Mouse (Mus musculus) retina, adult 2 months (tissue): ENCODE measurements around the gene Gpr65.
A peak's percentile ranks its signal among the peaks of the same experiment; 100 is the strongest.
"Not testable (repeated sequence)": the region's sequence is repeated elsewhere in the genome, so short reads cannot be mapped to it uniquely, and the experiment has no call there.

Experiments used
- DNase-seq: peaks from one replicate; pipeline ENCODE4 v3.0.0-alpha.2; 2012; ENCODE audit warnings: low read depth, low spot score

The Gpr65 gene

DNA sequence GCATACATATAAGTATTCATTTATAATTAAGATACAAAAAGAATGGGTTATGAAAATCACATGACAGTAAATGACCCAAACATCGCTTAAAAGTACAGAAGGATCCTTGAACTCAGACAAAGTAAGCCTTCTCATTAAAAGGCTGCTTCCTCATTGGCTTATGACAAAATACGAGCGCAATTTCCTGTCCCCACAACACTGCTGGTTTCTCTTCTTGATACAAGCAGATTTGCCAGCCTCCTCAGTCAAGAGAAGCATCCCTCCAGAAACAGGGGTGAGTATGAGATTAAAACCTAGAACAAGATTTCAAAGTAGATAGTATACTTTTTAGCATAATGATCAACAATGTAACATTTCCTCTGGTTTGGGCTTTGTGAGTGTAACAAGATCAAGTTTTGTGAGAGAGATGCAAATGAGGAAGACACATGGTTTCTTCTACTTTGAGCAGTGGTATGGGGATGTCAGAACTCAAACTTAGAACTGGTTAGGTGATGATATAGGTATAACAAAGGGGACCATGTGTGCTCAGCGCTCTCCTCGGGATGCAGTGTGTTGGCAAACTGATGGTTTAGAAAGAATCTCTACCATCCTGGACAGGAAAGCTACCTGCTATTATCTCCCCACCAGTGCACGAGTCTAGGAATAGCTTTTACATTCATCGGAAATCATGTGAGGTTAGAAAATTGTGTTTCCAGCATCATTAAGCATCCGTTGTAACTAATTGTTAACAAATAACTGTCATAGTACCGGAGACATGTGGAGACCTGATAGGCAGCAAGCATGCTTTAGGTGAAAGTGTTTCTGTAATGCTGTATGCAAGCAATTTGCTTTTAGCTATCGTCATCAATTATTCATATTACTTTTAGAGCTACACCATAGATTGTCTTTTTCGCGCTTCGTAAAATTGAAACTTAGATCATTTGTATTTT, at the start of gene Gpr65:
Gene Gpr65 (plus strand): TSS at position 195 of the 929 bp plus-strand sequence.
- no peak for DNase-seq

DNA sequence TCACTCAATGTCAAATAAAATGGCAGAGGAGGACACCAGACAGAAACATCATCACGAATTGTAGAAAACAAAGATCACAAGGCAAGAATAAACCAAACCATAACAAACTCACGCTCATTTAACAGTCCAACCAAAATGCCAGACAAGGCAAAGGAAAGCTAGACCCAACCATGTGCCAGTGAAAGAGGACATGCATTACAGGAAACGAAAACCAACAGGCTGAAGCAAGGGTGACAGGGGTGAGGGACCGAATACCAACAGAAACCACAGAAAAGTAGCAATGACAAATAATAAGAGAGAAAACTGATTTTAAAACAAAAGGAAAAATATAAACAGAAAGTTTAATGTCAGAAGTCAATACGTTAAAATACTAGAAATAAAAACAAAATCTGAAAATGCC, 45.1 kb upstream of the Gpr65 start:
- no peak for DNase-seq

DNA sequence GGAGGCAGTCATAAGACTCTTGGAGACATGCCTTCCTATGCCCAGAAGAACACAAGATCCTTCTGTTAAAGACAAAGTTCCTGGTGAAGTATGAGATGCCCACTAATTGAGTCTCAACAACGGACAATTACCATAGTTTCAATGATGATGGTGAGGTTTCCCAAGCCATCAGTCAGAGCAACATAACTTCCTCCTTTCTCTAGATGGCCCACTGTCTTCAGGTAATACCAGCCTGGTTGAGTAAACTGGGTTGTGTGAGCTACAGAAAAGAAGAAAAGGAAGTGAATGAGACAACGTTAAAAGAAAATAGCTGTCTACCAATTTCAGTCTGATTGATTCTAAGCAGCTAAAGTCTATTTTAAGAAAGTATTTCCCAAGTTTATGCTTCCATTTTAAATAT, 41.4 kb upstream of the Gpr65 start:
- no peak for DNase-seq

DNA sequence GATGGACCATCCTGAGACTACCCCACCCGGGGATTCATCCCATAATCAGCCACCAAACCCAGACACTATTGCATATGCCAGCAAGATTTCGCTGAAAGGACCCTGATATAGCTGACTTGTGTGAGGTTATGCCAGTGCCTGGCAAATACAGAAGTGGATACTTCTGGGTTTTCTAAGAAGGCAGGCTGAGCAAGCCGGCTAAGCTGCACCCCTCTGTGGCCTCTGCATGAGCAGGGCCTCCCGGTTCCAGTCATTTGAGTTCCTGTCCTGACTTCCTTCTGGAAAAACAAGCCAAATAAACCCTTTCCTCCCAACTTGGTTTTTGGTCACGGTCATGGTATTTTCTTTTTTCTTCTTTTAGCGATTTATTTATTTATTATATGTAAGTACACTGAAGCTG, 30.0 kb upstream of the Gpr65 start:
- not testable (repeated sequence) for DNase-seq

DNA sequence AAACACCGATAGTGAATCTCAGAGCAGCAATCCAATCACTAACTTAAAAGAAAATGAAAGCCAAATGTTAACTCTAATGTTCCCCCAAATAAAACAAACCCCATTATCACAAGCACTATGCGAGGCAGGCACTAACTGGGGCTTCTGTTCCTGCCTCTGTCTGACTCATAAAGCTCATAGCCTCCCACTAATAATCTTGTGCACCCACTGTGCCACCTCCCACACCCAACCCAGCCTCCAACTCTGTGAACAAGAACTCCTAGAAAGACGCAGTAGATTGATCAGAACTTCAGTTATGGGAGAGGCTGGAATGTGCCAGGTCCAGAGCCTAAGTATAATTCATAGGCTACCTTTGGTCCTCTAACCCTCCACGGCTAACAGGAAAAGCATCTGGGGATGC, 24.3 kb upstream of the Gpr65 start:
- DNase-seq = no peak

DNA sequence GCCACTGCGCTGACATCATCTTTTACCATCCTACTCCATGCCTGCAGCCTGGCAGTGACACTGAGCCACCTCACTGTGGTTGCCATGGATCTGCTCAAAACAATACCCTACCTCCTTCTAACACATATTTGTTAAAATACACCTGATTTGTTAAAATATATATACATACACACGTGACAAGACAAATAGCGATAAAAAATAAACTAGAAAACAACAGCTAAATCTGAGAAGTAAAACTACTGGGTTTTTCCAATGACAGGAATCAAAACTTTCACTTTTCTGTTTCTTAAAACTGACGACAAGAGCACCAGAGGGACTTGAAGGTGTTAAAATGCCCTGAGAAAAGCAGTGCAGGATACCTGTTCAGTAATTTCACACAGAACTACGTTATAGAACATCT, 23.6 kb upstream of the Gpr65 start:
- no peak for DNase-seq

DNA sequence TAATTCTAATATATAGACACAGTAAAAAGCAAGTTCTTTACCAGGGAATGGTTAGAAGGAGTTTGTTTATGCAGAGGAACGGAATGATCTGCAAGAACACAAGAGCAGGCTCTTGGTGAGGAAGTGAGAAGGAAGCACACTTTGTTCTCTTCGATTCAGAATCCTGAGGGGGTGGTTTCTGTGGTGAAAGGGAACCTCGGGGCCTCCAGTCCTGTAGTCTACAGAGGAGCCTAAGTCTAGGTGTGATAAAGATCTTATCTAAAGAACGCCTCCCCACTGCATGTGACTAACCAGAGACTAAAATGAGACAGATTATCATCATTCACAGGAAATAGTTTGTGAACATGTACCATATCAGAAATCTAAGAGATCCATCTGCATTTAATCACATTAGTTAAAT, 21.6 kb upstream of the Gpr65 start:
- no peak for DNase-seq

DNA sequence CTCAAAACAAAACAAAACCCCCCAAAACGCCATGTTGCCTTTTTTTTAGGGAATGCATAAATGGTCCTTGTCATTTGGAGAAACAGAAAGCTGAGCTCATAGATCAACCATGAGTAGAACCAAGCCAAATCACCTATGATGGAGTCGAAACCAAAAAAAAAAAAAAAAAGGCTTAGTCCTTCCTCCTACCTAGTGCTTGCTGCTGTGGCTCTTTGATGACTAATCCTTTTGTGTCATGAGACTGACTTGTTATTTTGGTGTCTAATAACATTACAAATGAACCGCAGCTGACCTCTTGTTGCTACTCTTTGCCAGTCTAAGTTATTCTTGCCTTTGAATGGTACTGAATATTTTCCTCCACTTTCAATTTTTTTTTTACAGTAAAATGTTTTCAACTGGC, 18.8 kb upstream of the Gpr65 start:
- DNase-seq = no peak

DNA sequence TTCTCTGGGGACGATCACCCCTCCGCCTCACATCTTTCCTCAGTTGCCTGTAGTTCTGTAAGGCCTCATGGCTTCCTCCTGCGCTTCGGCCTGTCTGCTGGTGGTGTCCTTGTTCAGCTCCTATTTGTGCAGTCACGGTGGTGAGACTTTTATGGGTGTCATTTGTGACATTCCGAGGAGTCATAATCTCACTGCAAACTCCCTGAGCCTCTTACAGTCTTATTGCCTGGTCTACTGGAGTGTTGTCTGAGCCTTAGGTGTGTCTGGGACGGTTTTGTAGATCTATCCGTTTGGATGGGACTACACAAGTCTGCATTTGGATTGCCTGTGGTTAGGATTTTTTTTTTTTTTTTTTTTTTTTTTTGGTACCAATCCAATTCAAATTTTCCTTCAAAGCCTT, 18.1 kb upstream of the Gpr65 start:
- DNase-seq = no peak

DNA sequence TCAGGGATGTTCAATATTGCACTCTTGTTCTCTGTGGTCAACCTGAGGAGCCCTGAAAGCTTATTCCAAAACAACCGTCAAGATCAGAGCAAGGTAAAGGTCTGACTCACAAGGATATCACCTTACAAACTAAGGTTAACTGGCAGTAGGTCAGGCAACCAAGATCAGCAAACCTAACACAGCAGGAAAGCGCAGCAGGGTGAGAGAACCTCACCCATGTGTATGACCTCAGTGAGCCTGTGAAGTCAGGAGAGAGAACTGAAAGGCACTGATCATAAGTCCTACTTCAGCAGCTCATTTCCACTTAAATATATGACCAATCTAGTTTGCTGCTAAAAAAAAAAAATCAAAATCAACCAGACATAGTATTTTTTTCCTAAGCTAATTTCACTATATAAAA, 16.0 kb upstream of the Gpr65 start:
- no peak for DNase-seq

DNA sequence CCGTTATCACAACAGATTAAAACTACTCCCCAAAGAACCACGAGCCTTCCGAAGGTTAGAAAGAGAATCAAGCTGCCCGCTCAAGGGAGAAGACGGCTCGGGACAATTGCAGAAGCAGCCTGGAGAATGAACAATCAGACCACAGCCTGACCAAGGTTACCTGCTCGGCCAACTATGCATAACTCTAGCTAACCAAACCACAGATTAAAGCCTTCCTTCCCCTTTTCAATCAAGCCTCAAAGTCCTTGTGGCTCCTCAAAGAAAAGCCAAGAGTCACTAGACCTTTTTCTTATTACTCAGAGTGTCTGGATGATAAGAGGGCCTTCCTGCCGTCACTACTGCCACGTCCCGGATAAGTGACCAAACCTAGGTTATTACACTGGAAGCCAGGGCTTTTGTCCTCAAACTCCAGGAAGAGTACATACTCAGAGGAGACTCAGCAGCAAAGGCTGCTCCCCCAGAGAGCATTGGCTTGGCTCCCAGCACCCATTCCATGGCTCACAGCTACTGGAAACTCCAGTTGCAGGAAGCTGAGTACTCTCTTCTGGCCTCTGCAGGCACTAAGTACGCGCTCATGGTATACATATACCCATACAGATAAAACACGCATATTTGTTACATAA, 13.0 kb upstream of the Gpr65 start:
- no peak for DNase-seq

DNA sequence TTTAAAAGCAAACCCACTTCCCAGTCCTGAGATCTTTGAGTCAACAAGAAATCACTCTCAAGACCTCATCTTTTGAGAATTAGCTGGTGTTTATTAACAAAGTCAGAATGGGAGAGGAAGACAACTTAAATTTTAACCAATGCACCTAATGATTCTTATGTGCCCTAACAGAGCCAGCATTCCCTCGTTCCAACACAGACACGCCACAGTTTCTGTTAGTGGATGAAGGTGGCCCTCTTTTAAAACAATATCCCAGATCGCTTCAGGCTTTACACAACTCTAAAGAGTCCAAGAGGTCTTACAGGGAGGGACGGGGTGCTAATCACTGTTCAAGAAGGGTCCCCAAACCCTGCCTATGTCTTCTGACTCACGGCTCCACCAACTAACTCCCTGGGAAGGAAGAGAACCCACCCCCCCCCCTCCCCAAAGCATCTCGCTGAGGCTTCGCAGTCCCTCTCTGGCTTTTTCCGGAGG, 10.0 kb upstream of the Gpr65 start:
- DNase-seq = peak; percentile 3

DNA sequence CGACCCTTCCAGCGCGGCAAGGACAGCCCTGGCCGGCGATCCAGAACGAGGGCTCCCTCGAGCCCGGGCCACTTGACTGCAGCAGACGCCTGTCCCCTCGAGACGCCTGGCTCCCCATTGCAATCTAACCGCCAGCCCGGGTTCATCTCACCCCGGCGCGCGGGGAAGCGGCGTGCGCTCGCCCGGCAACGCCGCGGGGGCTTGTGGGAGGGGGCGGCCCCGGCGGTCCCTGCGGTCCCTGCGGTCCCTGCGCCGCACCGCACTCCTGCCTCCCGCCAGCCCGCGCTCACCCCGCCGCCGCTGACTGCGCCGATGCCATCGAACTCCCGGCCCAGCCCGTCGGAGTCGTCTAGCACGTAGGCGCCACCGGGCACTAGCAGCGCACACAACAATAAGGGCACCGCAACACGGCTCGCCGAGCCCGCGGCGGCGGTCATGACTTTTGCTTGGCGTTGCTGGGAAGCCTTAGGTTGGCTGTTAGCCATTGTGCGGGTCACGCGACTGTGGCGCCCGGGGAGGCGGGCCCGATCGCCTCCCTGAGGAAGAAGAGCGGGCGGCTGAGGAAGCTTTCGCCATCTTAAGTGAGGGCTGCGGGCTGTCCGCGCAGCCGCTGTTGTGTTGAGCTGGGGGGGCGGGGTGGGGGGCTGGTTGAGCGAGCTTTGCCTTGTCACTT, 9.5 kb upstream of the Gpr65 start, which contains the start of gene Galc:
Gene Galc (minus strand): TSS at position 615 of the 673 bp plus-strand sequence.
- DNase-seq = peak; percentile 80

DNA sequence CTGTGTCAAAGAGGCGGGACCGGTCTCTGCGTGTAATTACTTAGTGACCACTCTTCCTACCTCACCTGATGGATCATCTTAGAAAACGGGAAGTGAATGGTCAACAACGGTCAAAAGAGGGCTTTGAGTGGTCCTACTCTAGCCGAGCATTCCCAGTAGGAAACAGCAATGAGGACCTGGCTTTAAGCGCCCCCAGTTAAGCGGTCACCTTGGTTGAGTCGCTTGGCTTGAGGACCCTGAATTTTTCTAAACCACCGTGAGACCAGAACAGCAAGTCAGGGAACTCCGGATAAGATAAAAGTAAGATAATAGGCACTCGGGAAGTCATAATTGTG, 8.9 kb upstream of the Gpr65 start:
- DNase-seq = no peak

DNA sequence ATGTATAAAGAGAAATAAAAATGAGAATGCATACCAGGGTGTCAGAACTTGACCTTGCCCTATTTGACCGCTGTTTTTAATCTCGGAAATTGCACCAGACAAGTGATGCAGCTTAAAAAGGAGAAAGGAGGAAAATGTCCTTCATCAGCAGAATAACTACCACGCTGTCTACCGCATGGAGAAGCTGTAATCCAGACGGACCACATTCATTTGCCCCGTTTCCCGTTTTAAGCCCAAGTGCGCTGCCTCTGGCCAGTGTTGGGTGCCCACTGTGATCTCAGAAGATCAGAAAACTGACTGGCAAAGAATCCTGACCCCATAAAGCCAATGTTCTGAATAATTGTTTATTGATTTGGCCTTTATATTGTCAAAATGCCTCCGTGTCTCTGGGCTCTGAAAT, 2.7 kb upstream of the Gpr65 start:
- no peak for DNase-seq

DNA sequence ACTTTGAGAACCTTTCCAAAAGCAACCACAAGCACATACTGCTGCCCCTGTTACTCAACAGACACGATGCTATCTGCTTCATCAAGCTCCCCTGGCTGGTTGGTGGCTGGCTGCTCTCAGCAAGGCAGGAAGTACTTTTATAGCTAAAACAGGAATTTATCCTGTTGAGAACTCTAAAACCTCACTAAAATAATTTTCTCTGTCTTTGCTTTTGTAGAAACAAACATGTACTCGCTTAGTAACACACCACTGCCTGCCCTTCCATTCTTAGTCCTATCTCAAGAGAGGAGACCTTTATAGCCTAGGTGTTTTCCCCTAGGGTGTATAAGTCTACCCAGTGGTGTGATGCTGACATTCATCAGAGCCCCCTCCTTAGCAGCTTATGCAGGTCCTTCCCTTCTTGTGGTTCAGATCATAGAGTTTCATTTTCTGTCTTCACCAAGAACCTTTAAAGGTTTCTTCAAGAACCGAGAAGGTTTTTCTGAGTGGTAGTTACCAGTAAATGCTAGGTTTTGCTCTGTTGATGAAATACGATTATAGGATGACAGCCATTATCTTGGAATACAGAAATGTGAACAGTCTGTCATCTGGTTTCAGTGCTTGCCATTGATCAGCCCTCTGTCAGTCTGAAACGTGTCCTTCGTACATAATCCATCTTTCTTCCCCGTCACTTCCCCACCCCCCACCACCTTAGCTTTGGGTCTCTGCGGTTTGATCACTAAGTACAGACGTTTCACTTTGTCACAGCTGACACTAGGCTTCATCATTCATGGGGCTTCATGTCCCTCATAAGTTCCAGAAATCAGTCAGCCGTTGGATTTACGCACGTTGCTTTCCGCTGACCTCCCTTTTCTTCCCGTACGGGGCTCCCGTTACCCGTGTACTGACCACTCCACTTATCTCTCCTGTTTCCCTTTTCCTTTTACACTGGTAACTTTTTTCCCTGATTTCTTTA, 1.6 kb downstream of the Gpr65 start:
- no peak for DNase-seq

DNA sequence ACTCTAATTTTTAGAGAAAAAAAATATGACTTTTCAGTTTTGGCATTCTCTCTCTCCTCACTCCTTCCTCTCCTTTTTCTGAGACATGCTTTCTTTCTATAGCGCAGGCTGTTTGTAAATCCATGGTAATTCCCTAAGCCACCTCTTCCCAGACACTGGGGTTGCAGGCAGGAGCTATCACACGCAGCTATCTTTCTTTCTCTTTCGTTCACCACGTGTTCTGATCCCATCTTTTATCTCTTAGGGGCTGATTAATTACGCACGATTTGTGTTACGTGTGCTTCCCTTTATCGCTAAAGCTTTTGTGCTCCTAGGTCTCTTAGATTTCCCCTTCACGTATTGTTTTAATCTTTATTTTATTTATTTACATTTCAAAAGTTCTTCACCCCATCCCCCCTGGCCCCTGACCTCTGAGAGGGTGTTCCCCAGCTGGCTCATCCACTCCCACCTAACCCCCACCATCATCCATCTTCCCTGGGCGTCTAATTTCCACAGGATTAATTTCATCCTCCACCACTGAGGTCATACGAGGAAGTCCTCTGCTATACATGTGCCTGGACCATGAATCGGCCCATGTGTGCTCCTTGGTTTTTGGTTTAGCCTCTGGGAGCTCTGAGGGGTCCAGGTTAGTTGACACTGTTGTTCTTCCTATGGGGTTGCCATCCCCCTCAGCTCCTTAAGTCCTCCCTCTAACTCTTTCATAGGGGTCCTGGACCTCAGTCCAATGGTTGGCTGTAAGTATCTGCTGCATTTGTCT, 2.6 kb downstream of the Gpr65 start:
- DNase-seq = no peak

DNA sequence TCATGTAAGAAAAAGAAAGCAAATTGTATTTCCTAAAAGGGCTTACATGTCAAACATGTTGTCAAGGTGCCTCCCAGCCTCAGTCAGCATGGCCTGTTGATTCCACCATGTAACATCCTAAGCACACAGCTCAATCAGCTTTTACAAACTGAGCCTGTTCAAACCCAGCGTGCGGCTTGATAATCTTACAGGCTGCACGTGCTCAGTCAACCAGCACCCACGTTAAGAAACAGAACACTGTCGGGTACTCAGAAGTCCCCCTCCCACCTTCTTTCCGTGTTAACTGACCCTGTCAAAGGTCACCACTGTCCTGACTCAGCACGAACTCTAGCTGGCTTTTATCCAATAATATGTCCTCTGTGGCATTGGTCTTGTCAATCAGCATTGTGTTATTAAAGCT, 4.0 kb downstream of the Gpr65 start:
- no peak for DNase-seq

DNA sequence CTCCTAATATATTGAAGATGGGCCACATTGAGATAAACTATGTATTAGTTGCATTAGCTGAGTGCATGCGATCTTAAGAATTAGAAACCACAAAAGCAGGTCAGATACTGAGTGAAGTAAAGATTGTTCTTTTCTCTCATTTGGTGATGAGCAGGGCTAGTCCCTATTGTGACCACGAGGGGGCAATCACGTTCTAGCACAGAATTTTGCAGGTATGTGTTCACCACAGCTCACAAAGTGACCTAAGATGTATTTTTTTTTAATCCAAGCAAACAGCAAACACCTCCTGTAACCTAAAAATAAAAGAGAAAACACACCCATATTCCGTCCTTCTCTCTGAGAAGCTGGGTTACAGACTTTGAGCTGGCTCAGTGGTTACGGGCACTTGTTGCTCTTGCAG, 12.1 kb downstream of the Gpr65 start:
- no peak for DNase-seq

DNA sequence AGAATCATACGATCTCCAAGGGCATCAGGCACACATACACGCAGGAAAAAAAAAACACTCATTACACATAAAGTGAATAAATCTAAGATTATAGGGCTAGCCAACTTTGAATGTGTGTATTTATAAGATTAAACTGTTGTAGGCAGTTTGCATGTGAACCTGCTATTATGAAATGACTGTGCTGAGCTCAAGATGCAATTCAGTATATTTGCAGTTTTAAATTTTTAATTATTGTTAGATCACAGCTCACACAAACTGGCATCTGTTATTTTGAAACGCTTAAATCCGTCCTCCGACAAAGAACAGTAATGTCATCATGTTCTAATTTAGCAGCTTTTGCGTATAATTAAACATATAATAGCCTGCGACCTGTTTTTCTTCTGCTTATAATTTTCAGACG, 12.6 kb downstream of the Gpr65 start:
- no peak for DNase-seq
